Mouse (Mus musculus): Measurements from ENCODE around the gene Cntnap5a. TPM values are rescaled to one million over a fixed set of nuclear protein-coding genes. Genes with fewer than 3 reads are reported as not detected.

Gene Cntnap5a
- polyA plus RNA-seq, 1 experiment = 0.02 TPM

GRCm38 (mm10) chr1:116577969-116578666, 893.6 kb downstream of the Cntnap5a start:
- Histone ChIP-seq H3K4me3 (no peak overlapping the region), H3K36me3 (ENCODE audit: control insufficient read depth, insufficient read depth) (no peaks in the 10 kb centered on the region), H3ac (ENCODE audit: control insufficient read depth, insufficient read length) (no peak overlapping the region), H3K4me2 (ENCODE audit: low read depth) (no peak overlapping the region), H3K79me2 (ENCODE audit: control insufficient read depth, insufficient read depth) (no peaks in the 10 kb centered on the region), H3K27me3 (ENCODE audit: control insufficient read depth, insufficient read depth, insufficient read length) (no peaks in the 10 kb centered on the region)
- TF ChIP-seq TCF3 (IDR thresholded peaks at IDR 0.05; ENCODE audit: insufficient read length, low read depth) = no peak
- TF ChIP-seq CEBPB (IDR thresholded peaks at IDR 0.05; ENCODE audit: insufficient read depth, poor library complexity, severe bottlenecking) = no peak
- no peak for TF ChIP-seq MAX (IDR thresholded peaks at IDR 0.05; ENCODE audit: low read depth)
- no peak for TF ChIP-seq USF1 (IDR thresholded peaks at IDR 0.05; ENCODE audit: low read depth)
- TF ChIP-seq POLR2AphosphoS2 (IDR thresholded peaks at IDR 0.05; ENCODE audit: insufficient read length, low read depth) = no peak
- TF ChIP-seq MYOD1 (IDR thresholded peaks at IDR 0.05; ENCODE audit: control insufficient read depth in 1 of 3, insufficient read length in 2 of 3, low read depth in 2 of 3) = no peak
- no peak for TF ChIP-seq E2F4 (IDR thresholded peaks at IDR 0.05; ENCODE audit: insufficient read depth)
- no peak for TF ChIP-seq SRF (IDR thresholded peaks at IDR 0.05; ENCODE audit: control insufficient read depth, insufficient read length, low read depth)
- TF ChIP-seq REST (IDR thresholded peaks at IDR 0.05; ENCODE audit: insufficient read depth, insufficient read length) = no peak
- no peak for TF ChIP-seq MYOG (IDR thresholded peaks at IDR 0.05; ENCODE audit: control insufficient read depth in 1 of 3, insufficient read depth in 1 of 3, insufficient read length in 2 of 3, low read depth in 2 of 3)
- no peak for TF ChIP-seq TCF12 (IDR thresholded peaks at IDR 0.05; ENCODE audit: insufficient read depth, poor library complexity, severe bottlenecking)
- TF ChIP-seq POLR2A (IDR thresholded peaks at IDR 0.05; ENCODE audit: insufficient read length, low read depth) = no peak

DNA sequence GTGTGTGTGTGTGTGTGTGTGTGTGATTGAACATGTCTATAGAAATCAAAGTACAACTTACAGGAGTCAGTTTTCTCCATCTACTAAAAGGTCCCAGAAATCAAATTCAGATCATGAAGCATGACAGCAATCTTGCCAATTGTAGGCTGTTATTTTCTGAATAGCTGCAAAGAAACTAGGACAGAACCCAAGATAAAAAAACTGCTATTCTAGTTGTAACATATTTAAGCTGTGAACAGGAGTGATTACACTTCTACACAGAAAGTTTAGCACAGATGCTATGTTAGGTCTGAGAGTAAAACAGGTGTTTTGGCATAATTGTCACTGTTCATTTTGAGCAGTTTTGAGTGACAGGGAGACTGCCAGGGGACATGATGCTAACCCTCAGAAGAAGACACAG, 931.7 kb downstream of the Cntnap5a start:
- Histone ChIP-seq H3K79me2 (ENCODE audit: control insufficient read depth, insufficient read depth) (no peaks in the 10 kb centered on the region), H3K27me3 (ENCODE audit: control insufficient read depth, insufficient read depth, insufficient read length) (no peaks in the 10 kb centered on the region), H3K4me3 (no peak overlapping the region), H3ac (ENCODE audit: control insufficient read depth, insufficient read length) (no peak overlapping the region), H3K4me2 (ENCODE audit: low read depth) (no peak overlapping the region), H3K36me3 (ENCODE audit: control insufficient read depth, insufficient read depth) (no peaks in the 10 kb centered on the region)
- TF ChIP-seq E2F4 (IDR thresholded peaks at IDR 0.05; ENCODE audit: insufficient read depth) (no peak), TCF12 (IDR thresholded peaks at IDR 0.05; ENCODE audit: insufficient read depth, poor library complexity, severe bottlenecking) (no peak), POLR2AphosphoS2 (IDR thresholded peaks at IDR 0.05; ENCODE audit: insufficient read length, low read depth) (no peak), MYOG (IDR thresholded peaks at IDR 0.05; ENCODE audit: control insufficient read depth in 1 of 3, insufficient read depth in 1 of 3, insufficient read length in 2 of 3, low read depth in 2 of 3) (no peak), MAX (IDR thresholded peaks at IDR 0.05; ENCODE audit: low read depth) (no peak), MYOD1 (IDR thresholded peaks at IDR 0.05; ENCODE audit: control insufficient read depth in 1 of 3, insufficient read length in 2 of 3, low read depth in 2 of 3) (no peak), SRF (IDR thresholded peaks at IDR 0.05; ENCODE audit: control insufficient read depth, insufficient read length, low read depth) (no peak), TCF3 (IDR thresholded peaks at IDR 0.05; ENCODE audit: insufficient read length, low read depth) (no peak), REST (IDR thresholded peaks at IDR 0.05; ENCODE audit: insufficient read depth, insufficient read length) (no peak), USF1 (IDR thresholded peaks at IDR 0.05; ENCODE audit: low read depth) (no peak), POLR2A (IDR thresholded peaks at IDR 0.05; ENCODE audit: insufficient read length, low read depth) (no peak), CEBPB (IDR thresholded peaks at IDR 0.05; ENCODE audit: insufficient read depth, poor library complexity, severe bottlenecking) (no peak)

All from myocyte (in vitro differentiated cells).